Mouse (Mus musculus) cerebellum, adult 8-10 months (tissue): ENCODE results near the gene Lmod2.

Experiments used
- DNase-seq: peaks from one replicate; pipeline ENCODE4 v3.0.0; 2022

Lmod2 gene

GRCm38 (mm10) chr6:24645346-24646053 lies 47.9 kb downstream of the Lmod2 start:
- no peak for DNase-seq

GRCm38 (mm10) chr6:24647103-24647691 lies 49.6 kb downstream of the Lmod2 start:
- DNase-seq = no peak

- DNase-seq = no peak
These were observed 50.8 kb downstream of the Lmod2 start for GRCm38 (mm10) chr6:24648403-24648802.

GRCm38 (mm10) chr6:24650719-24651118 lies 53.2 kb downstream of the Lmod2 start:
- no peak for DNase-seq

GRCm38 (mm10) chr6:24651538-24651937 lies 54.0 kb downstream of the Lmod2 start:
- DNase-seq = no peak
